9 mouse cellular contexts compared by ENCODE assay signal in genomic region chr7:126799468-126800268, GRCm38 (mm10). TPM values are rescaled to one million over a fixed set of nuclear protein-coding genes. Genes with fewer than 3 reads are reported as not detected.
A peak's percentile ranks its signal among the peaks of the same experiment; 100 is the strongest.
DNase-seq lines count a peak whose midpoint lies in the region; ATAC-seq and TF ChIP-seq lines count a peak whose summit lies in the region.
"Had no signal": no experiment of that assay in that cellular context is flagged by ENCODE, and none has a peak within 500 bp of the region (broad histone marks: within the 10 kb centered on the region; RNA-seq: fewer than 3 reads in every experiment).

No protein-coding gene starts in this region.

- TF ChIP-seq CTCF in testis, adult 2 months (IDR thresholded peaks at IDR 0.05; ENCODE audit: control insufficient read depth, insufficient read depth, insufficient replicate concordance, low read depth, low read length): peak; percentile 20; the same call in 1 of the 2 replicates

- no peaks in the 10 kb centered on the region for H3K9me3 ChIP-seq in liver, embryonic 16.5 days (replicated peaks; ENCODE audit: control insufficient read depth, low read length)
- no peaks in the 10 kb centered on the region for H3K9me3 ChIP-seq in stomach, embryonic 14.5 days (ENCODE audit: control insufficient read depth, low read depth, low read length)

- no peaks in the 10 kb centered on the region for H3K27me3 ChIP-seq in testis, adult 2 months (ENCODE audit: control insufficient read depth, insufficient read depth, low read length)
- H3K27me3 ChIP-seq in liver, embryonic 16.5 days (ENCODE audit: control insufficient read depth, insufficient read depth, low read depth, low read length): no peaks in the 10 kb centered on the region
- no peaks in the 10 kb centered on the region for H3K27me3 ChIP-seq in stomach, embryonic 14.5 days (ENCODE audit: control insufficient read depth, insufficient read depth, low read length)

- H3K36me3 ChIP-seq in testis, adult 2 months (ENCODE audit: control insufficient read depth, insufficient read depth, low read length): no peaks in the 10 kb centered on the region
- H3K36me3 ChIP-seq in liver, embryonic 16.5 days (ENCODE audit: control insufficient read depth, insufficient read depth): peaks cover 6% of the 10 kb centered on the region
- peaks cover 27% of the 10 kb centered on the region for H3K36me3 ChIP-seq in stomach, embryonic 14.5 days (ENCODE audit: control insufficient read depth, insufficient read depth, low read length)

- H3K9ac ChIP-seq in liver, embryonic 16.5 days (ENCODE audit: low read depth, low read length): peak overlapping the region; percentile 73
- peak overlapping the region; percentile 41 for H3K9ac ChIP-seq in stomach, embryonic 14.5 days (replicated peaks; ENCODE audit: low read depth, low read length)

- H3K4me1 ChIP-seq in testis, adult 2 months (ENCODE audit: control insufficient read depth, insufficient read depth, low read length): peaks cover 17% of the 10 kb centered on the region
- H3K4me1 ChIP-seq in liver, embryonic 16.5 days (ENCODE audit: control insufficient read depth, low read depth, low read length): peaks cover 38% of the 10 kb centered on the region
- peaks cover 32% of the 10 kb centered on the region for H3K4me1 ChIP-seq in stomach, embryonic 14.5 days (ENCODE audit: control insufficient read depth, insufficient read depth, low read length)

- TF ChIP-seq POLR2A in testis, adult 2 months (IDR thresholded peaks at IDR 0.05; ENCODE audit: control insufficient read depth, low read depth, low read length): peak; percentile 68; the same call in 1 of the 2 replicates

- H3K27ac ChIP-seq in testis, adult 2 months (ENCODE audit: control insufficient read depth, insufficient read depth, low read depth, low read length): peak overlapping the region; percentile 95
- peak overlapping the region; percentile 91 for H3K27ac ChIP-seq in liver, embryonic 16.5 days (ENCODE audit: low read length)
- peak overlapping the region; percentile 98 for H3K27ac ChIP-seq in stomach, embryonic 14.5 days (ENCODE audit: low read length)

- peak overlapping the region; percentile 97 for H3K4me2 ChIP-seq in liver, embryonic 16.5 days (ENCODE audit: low read depth, low read length)
- H3K4me2 ChIP-seq in stomach, embryonic 14.5 days (replicated peaks; ENCODE audit: low read depth, low read length): peak overlapping the region; percentile 79

- ATAC-seq in erythroblast, adult 5-6 weeks (replicated peaks; ENCODE audit: low FRiP score, poor library complexity, severe bottlenecking): peak; percentile 51
- ATAC-seq in liver, embryonic 16.5 days (ENCODE audit: low read depth): peak; percentile 67
- ATAC-seq in stomach, embryonic 14.5 days (ENCODE audit: insufficient number of reproducible peaks, insufficient read depth, low FRiP score, low read depth): peak; percentile 87

- peak overlapping the region; percentile 94 for H3K4me3 ChIP-seq in testis, adult 2 months (ENCODE audit: control insufficient read depth, low read depth, low read length)
- peak overlapping the region; percentile 81 for H3K4me3 ChIP-seq in liver, embryonic 16.5 days (ENCODE audit: low read depth, low read length)
- H3K4me3 ChIP-seq in stomach, embryonic 14.5 days (ENCODE audit: low read depth, low read length): peak overlapping the region; percentile 80

- 3% methylated on average over 38 of the region's 38 CpGs for WGBS in liver, embryonic 16.5 days (ENCODE audit: insufficient replicate concordance)
- 1% methylated on average over 36 of the region's 38 CpGs for WGBS in stomach, embryonic 14.5 days

- DNase-seq in adrenal gland, postnatal 10 days: peak; percentile 59
- no peak for DNase-seq in adrenal gland, postnatal 4 days (ENCODE audit: low spot score in 2 of 2)
- DNase-seq in testis, postnatal 14 days (ENCODE audit: low spot score): no peak
- peak; percentile 49 for DNase-seq in heart, postnatal 4 days

RNA-seq across cellular contexts. Expression of gene Fam57b, which starts 2.2 kb away (rescaled TPM):
- total RNA-seq in adrenal gland, postnatal 10 days (2021): 10 to 100 TPM; 29.0 to 36.1 TPM
- 10 to 100 TPM; 16.7 to 18.0 TPM for total RNA-seq in adrenal gland, postnatal 4 days (2021)
- 7.9 and 9.8 TPM in 2 replicates for polyA plus RNA-seq in testis, adult 2 months (2012; rRNA removed)
- not detected in 2 replicates for total RNA-seq in erythroblast, adult 5-6 weeks (2015; ENCODE audit: low replicate concordance)
- not detected in 2 replicates for total RNA-seq in erythroblast, adult 5-6 weeks (2017; ENCODE audit: low replicate concordance)
- total RNA-seq in heart, postnatal 4 days (2021): 1 to 10 TPM; 7.7 to 9.3 TPM
- polyA plus RNA-seq in liver, embryonic 16.5 days (2015; fragmentation: Nextera tagmentation; extraction: Ambion mirVana): not detected in 2 replicates
- 1.1 and 1.8 TPM in 2 replicates for polyA plus RNA-seq in stomach, embryonic 14.5 days (2014; fragmentation: Nextera tagmentation; extraction: Ambion mirVana)

RNA-seq across cellular contexts. Expression of gene Ppp4c, which starts 7.4 kb away (rescaled TPM):
- 100 to 1,000 TPM; 103 to 107 TPM for total RNA-seq in adrenal gland, postnatal 10 days (2021)
- total RNA-seq in adrenal gland, postnatal 4 days (2021): 100 to 1,000 TPM; 134 to 142 TPM
- polyA plus RNA-seq in testis, adult 2 months (2012; rRNA removed): 252 and 262 TPM in 2 replicates
- 46.7 and 84.9 TPM in 2 replicates for total RNA-seq in erythroblast, adult 5-6 weeks (2015; ENCODE audit: low replicate concordance)
- 43.5 and 62.7 TPM in 2 replicates for total RNA-seq in erythroblast, adult 5-6 weeks (2017; ENCODE audit: low replicate concordance)
- 10 to 100 TPM; 67.6 to 76.6 TPM for total RNA-seq in heart, postnatal 4 days (2021)
- polyA plus RNA-seq in liver, embryonic 16.5 days (2015; fragmentation: Nextera tagmentation; extraction: Ambion mirVana): 82.2 and 91.1 TPM in 2 replicates
- 239 and 258 TPM in 2 replicates for polyA plus RNA-seq in stomach, embryonic 14.5 days (2014; fragmentation: Nextera tagmentation; extraction: Ambion mirVana)

RNA-seq across cellular contexts. Expression of gene Tbx6, which starts 18.4 kb away (rescaled TPM):
- total RNA-seq in adrenal gland, postnatal 10 days (2021): 1 to 10 TPM in 1 of 2 experiments, under 1 TPM in 1; 0.60 to 1.2 TPM
- under 1 TPM; 0.65 to 0.90 TPM for total RNA-seq in adrenal gland, postnatal 4 days (2021)
- 1.1 and 1.2 TPM in 2 replicates for polyA plus RNA-seq in testis, adult 2 months (2012; rRNA removed)
- total RNA-seq in erythroblast, adult 5-6 weeks (2015; ENCODE audit: low replicate concordance): 28.8 and 31.9 TPM in 2 replicates
- 12.3 and 23.2 TPM in 2 replicates for total RNA-seq in erythroblast, adult 5-6 weeks (2017; ENCODE audit: low replicate concordance)
- total RNA-seq in heart, postnatal 4 days (2021): under 1 TPM in 1 of 2 experiments, not detected in 1; 0.26 TPM
- polyA plus RNA-seq in liver, embryonic 16.5 days (2015; fragmentation: Nextera tagmentation; extraction: Ambion mirVana): 0.90 and 1.3 TPM in 2 replicates
- polyA plus RNA-seq in stomach, embryonic 14.5 days (2014; fragmentation: Nextera tagmentation; extraction: Ambion mirVana): 0.56 and 0.95 TPM in 2 replicates

RNA-seq across cellular contexts. Expression of gene Ypel3, which starts 22.9 kb away (rescaled TPM):
- total RNA-seq in adrenal gland, postnatal 10 days (2021): 100 to 1,000 TPM; 140 to 147 TPM
- total RNA-seq in adrenal gland, postnatal 4 days (2021): 100 to 1,000 TPM; 112 to 122 TPM
- polyA plus RNA-seq in testis, adult 2 months (2012; rRNA removed): 74.3 and 92.1 TPM in 2 replicates
- 752 and 763 TPM in 2 replicates for total RNA-seq in erythroblast, adult 5-6 weeks (2015; ENCODE audit: low replicate concordance)
- 364 and 550 TPM in 2 replicates for total RNA-seq in erythroblast, adult 5-6 weeks (2017; ENCODE audit: low replicate concordance)
- total RNA-seq in heart, postnatal 4 days (2021): 10 to 100 TPM; 31.8 to 34.0 TPM
- polyA plus RNA-seq in liver, embryonic 16.5 days (2015; fragmentation: Nextera tagmentation; extraction: Ambion mirVana): 102 and 119 TPM in 2 replicates
- 103 and 116 TPM in 2 replicates for polyA plus RNA-seq in stomach, embryonic 14.5 days (2014; fragmentation: Nextera tagmentation; extraction: Ambion mirVana)

RNA-seq across cellular contexts. Expression of gene 4930451I11Rik, which starts 31.8 kb away (rescaled TPM):
- total RNA-seq in adrenal gland, postnatal 10 days (2021): not detected
- not detected for total RNA-seq in adrenal gland, postnatal 4 days (2021)
- polyA plus RNA-seq in testis, adult 2 months (2012; rRNA removed): 103 and 114 TPM in 2 replicates
- not detected in 2 replicates for total RNA-seq in erythroblast, adult 5-6 weeks (2015; ENCODE audit: low replicate concordance)
- total RNA-seq in erythroblast, adult 5-6 weeks (2017; ENCODE audit: low replicate concordance): not detected in 2 replicates
- total RNA-seq in heart, postnatal 4 days (2021): not detected
- not detected in 2 replicates for polyA plus RNA-seq in liver, embryonic 16.5 days (2015; fragmentation: Nextera tagmentation; extraction: Ambion mirVana)
- polyA plus RNA-seq in stomach, embryonic 14.5 days (2014; fragmentation: Nextera tagmentation; extraction: Ambion mirVana): not detected in 2 replicates
- total RNA-seq: left cerebral cortex, adult 18-20 months had no signal

Comparison
In these comparisons a context has a peak if more than half of its experiments do, and no peak if none do; other contexts are left out.
1. DNase-seq: peak in adrenal gland, postnatal 10 days (single experiment) and heart, postnatal 4 days (single experiment); none in adrenal gland, postnatal 4 days (0 of 2) and testis, postnatal 14 days (single experiment).
2. RNA of gene Fam57b, which starts 2.2 kb away (total RNA-seq): 29.0 to 36.1 TPM in adrenal gland, postnatal 10 days, 16.7 to 18.0 TPM in adrenal gland, postnatal 4 days and 7.7 to 9.3 TPM in heart, postnatal 4 days; not detected in erythroblast, adult 5-6 weeks; every median in the first group is over 4 times any median in the second.
3. RNA of gene Tbx6, which starts 18.4 kb away (total RNA-seq): 12.3 to 31.9 TPM in erythroblast, adult 5-6 weeks; 0.60 to 1.2 TPM in adrenal gland, postnatal 10 days, 0.65 to 0.90 TPM in adrenal gland, postnatal 4 days and 0.26 TPM in heart, postnatal 4 days; every median in the first group is over 4 times any median in the second.
4. Peak in every context shown above with its lines, with median percentiles within 50 percentile points of each other: H3K27ac ChIP-seq, H3K4me3 ChIP-seq and ATAC-seq.